Mouse (Mus musculus) layer of hippocampus, adult 2 months (tissue): ENCODE results near the gene Rps11. TPM values are rescaled to one million over a fixed set of nuclear protein-coding genes. Genes with fewer than 3 reads are reported as not detected.
"Not testable (repeated sequence)": the region's sequence is repeated elsewhere in the genome, so short reads cannot be mapped to it uniquely, and the experiment has no call there.

ENCODE experiments used
- DNase-seq, 2 experiments: peaks; one replicate each; pipeline ENCODE4 v3.0.0; 2022; ENCODE audit warnings: low spot score in 2 of 2
- H3K27ac ChIP-seq: fragments of 200-600 bp; 2 replicates; pipeline ENCODE4 v1.8.1; 2022
- H3K4me3 ChIP-seq: fragments of 200-600 bp; 2 replicates; pipeline ENCODE4 v1.8.1; 2022; ENCODE audit warnings: mild to moderate bottlenecking
- CTCF ChIP-seq: fragments of 200-600 bp; conservative IDR thresholded peaks from 2 replicates; pipeline ENCODE4 v1.8.1; 2022; ENCODE audit warnings: antibody characterized with exemption, mild to moderate bottlenecking, moderate library complexity
- total RNA-seq, 2 experiments: library from RNA; stranded (reverse); gene quantifications; 2 replicates each; pipeline ENCODE4 v1.2.3; 2021

Rps11 gene
- total RNA-seq, 2 experiments from 2014 or later: 436 to 442 TPM

DNA sequence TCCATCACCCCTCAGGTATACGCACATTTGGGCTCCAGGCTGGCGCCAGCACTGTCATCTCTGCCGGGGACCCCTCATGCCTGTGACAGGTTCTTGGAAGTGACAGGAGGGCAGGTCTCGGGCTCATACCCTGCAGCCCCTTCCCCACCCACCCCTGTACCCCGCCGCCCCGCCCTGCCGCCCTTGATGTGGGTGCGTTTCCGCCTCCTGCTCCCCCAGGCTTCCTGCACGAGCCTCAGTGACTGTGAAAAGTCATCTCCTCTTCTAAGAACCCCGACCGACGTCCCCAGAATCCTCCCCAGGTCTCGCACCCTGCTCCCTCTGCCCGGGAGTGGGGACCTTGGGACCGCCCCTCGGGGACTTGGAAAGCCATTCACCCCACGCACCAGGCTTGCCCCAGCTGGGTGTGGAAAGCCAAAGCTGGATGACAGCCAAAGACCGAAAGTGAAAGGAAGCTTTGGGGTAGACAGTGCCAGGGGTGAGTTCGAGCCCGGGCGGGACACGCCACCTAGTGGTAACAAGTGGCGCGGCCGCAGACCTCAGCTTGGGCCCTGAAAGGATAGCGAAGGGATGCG, 11.8 kb upstream of the Rps11 start, which contains the start of the genes Gm45713 and Flt3l:
Gene Gm45713, minus strand, starts transcription at position 239 of the 575 bp plus-strand sequence.
Gene Flt3l, minus strand, starts transcription at position 440 of the 575 bp plus-strand sequence.
- TF ChIP-seq CTCF: peak; percentile 99
- Histone ChIP-seq H3K4me3 (peak within 1 kb of the TSS; percentile 72), H3K27ac (peak within 1 kb of the TSS; percentile 81)
- DNase-seq: peak; percentile 87 to 88

DNA sequence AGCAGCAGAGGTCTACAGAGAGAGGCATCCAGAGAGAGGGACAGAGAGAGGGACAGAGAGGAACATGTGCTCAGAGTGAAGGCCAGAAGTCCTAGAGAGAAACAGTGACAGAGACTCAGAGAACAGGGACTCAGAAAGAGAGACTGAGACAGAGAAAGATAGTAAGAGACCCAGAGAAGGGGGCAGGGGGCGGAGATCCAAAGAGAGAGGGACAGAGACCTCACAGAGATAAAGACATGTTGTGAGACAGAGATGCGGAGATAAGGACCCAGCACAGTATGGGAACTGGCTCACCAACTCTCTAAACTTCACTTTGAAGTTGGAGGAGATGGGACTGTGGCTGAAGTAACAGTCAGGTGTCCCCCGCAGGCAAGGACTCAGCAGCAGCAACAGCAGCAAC, 11.1 kb upstream of the Rps11 start:
- no peak for DNase-seq
- Histone ChIP-seq H3K27ac (no peak overlapping the region; the same call in 1 of the 2 replicates), H3K4me3 (peak overlapping the region; percentile 72)

DNA sequence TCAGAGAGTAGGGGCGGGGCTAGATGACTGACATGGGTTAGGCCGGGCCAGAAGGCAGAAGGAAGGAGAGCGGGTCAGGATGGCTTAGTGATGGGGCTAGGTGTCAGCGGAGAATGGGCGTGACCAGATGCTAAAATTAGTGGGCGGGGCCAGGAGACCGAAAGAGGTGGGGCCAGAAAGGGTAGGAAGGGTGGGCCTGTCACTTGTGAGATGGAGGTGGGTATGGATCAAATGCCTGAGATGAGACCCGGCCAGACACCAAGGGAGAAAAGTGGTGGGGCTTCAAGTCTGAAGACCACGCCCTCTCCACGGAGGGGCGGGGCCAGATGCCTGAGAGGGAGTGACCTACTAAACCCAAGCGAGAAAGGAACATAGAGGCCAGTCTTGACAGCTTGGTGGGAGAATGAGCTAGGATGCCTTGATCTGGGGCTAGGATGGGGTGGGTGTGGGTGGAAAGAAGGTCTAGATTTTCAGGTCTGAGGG, 10.3 kb upstream of the Rps11 start:
- Histone ChIP-seq H3K4me3 (no peak overlapping the region), H3K27ac (no peak overlapping the region)
- TF ChIP-seq CTCF: no peak
- DNase-seq: no peak

More for the DNA sequence above, 11.1 kb upstream of the Rps11 start:
- TF ChIP-seq CTCF: no peak

DNA sequence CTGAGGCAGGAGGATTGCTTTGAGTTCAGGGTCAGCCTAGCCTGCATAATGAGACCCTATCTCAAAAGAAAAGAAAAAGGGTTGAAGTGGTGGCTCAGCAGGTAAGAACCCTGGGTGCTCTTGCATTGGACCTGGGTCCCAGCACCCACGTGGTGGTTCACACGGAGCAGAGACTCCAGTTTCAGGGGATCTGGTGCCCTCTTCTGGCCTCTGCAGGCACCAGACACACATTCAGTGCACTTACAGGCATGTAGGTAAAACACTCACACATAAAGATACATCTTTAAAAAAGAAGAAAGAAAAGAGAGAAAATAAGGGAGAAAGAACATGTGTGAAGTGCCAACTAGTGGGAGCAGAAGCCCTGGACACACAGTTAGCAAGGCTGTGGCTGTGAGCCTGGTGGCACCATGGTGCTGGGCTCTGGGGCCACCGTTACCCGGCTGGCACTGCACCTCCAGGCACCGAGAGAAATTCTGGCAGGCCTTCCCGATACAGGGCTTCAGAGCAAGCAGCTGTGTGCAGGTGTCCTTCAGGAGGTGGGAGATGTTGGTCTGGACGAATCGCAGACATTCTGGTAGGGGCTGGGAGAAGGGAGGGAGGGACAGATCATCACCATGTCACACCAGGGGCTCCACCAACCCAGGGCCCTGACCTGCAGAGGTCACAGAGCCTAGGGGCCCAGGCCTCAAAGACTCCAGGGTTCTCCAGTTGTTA, 9.4 kb upstream of the Rps11 start:
- TF ChIP-seq CTCF: peak; percentile 59
- no peak overlapping the region for H3K27ac ChIP-seq
- DNase-seq: no peak
- H3K4me3 ChIP-seq: no peak overlapping the region

DNA sequence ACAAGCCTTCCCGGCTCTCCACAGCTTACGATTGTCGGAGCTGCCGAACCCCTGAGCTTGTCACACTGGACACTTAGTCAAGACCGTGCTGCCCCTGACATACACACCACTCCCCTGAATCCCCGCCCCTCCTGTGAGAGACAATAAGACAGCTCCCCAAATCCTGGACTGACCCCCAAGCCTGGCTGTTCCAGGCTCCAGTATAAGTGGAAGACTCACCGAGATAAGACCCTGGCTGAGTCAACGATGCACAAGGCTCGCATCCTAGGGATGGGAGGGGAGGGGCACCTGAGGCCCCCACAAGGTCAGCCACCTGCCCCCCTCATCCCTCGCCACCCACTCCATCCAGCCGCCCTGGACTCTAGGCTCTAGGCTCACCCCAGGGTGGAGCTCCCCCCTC, 7.6 kb upstream of the Rps11 start:
- H3K4me3 ChIP-seq: no peak overlapping the region
- no peak overlapping the region for H3K27ac ChIP-seq
- no peak for DNase-seq
- TF ChIP-seq CTCF: no peak

DNA sequence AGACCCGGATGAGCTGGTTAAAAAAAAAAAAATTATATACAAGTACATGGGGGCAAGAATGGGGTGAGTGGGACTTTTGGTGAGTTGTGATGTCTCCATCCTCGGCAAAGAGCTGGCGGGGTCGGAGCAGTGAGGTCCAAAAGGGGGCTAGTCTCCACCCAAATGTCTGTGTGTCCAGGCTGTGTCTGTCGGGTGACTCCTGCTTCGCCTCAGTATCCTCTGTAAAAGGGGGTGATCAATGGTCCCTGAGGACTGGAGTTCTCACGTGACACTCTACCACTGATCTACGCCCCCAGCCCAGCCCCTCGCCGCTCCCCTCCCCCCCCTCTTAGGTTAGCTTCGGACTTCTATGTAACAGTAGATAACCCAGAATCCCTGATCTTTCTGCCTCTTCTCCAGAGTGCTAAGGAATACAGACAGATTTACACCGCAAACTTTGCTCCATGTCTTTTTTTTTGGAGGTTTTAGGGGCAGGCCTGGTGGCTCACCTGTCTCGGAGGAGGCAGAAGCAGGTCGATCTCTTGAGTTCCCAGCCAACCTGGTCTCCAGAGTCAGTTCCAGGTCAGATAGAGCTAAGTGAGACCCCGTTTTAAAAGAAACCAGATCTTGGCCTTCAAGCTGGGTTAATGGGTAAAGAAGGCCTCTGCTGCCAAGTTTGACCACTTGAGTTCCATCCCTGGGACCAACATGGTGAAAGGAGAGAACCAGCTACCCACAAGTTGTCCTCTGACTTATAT, 5.7 kb upstream of the Rps11 start:
- no peak for DNase-seq
- no peak for TF ChIP-seq CTCF
- peak overlapping the region; percentile 94 for H3K27ac ChIP-seq
- peak overlapping the region; percentile 62; the same call in 1 of the 2 replicates for H3K4me3 ChIP-seq

DNA sequence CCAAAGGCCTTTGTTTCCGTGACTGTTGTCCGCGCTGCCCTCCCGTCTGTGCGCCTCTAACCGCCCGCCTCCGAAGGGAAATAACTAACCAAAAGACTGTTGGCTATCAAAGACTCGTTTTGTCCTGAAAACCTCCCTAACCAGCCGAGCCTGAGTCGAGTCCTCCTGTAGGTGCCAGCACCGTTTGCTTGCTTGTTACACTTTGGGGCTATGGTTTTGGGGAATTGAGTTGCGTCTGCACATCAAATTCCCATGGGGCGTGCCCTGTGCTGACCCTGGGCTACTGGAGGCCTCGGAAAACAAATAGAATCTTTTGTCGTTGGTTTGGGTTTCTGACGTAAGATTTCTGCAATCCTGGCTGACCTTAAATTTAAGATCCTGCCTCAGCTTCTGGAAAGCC, 5.1 kb upstream of the Rps11 start:
- peak overlapping the region; percentile 62 for H3K4me3 ChIP-seq
- no peak for DNase-seq
- peak overlapping the region; percentile 94 for H3K27ac ChIP-seq
- no peak for TF ChIP-seq CTCF

DNA sequence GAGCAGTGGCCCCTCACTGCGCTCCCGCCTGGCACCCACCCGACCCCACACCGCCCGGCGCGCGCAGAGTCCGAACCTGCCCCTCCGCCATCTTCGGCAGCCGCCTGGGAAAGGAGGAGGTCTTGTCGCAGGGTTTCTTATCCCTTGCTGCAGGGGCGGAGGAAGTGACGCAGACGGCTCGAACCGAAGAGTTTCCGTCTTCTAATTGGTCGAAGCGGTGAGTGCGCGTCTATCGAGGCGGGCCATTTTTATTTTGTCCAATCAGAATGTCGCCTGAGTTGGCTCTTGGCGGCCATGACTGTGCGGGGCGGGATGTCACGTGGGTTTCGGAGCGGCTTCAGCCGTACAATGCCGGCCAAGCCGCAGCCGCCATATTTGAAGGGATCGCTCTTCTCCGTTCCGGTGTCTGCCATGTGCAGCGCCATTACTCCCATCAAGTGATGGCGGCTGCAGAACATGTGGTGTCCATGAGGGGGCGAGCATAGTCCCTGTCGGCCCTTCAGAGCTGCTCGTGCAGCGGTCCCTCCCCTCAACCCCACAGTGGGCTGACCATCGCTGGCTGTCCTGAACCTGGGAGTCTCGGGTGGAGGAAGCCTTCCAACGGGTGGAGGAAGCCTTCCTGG, 4.5 kb upstream of the Rps11 start, which contains the start of gene Rpl13a:
Gene Rpl13a, minus strand, starts transcription at position 138 of the 623 bp plus-strand sequence.
- Histone ChIP-seq H3K4me3 (peak within 1 kb of the TSS; percentile 98), H3K27ac (peak within 1 kb of the TSS; percentile 99)
- TF ChIP-seq CTCF: peak; percentile 85
- DNase-seq: peak; percentile 98 to 99

DNA sequence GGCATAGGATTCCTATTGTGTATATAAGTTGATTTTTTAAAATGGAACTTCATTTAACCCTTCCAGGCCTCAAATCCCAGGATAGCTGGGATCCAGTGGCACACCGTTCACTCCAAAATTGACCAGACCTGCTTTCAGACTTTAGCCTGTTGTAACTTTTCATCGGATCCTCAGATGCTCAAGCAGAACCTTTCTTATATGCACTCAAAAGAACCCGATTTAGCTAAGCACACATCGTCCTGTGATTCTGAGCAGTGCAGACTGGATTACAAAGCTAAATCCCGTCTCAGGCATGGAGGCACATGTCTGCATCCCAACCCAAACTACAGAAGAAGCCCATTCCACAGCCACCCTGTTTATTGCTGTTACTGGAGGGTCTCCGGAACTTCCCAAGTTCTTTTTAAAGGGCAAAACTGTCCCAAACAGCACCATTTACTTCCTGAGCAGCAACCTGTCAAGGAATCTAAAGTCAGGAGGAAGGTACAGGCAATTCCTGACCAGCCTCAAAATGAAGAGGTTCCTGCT, 3.5 kb upstream of the Rps11 start:
- H3K27ac ChIP-seq: peak overlapping the region; percentile 99

DNA sequence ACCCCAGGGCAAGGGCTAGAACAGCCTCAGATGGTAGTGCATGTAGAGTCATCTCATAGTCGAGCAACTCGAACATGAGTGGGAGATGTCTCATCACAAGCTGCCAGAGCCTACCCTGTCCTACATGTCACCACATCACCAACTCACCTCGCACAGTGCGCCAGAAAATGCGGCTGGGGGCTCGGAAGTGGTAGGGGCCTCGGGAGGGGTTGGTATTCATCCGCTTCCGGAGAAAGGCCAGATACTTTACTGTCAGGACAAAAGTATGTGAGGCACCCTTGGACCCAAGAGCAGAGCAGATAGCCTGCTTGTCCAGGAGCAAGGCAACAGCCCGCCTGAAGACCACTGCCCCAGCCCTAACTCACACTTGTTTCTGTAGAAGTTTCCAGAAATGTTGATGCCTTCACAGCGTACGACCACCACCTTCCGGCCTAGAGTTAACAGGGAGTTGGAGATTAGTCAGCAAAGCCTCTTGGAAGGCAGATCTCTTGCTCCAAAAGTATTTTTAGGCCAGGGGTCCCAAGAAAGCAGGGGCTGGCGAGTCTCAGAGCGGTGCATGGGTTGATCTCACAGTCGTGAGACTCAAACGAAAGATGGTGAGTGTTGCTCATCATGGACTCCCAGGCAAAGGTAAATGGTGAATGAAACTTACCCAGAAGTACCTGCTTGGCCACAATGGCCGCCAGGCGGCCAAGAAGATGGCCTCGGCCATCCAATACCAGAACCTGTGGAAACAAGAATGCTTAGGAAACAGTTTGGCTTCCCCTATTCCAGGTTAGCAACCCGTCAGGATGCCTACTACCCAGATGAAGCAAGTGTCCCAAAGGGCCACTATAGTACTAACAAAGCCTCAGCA, 2.8 kb upstream of the Rps11 start:
- Histone ChIP-seq H3K27ac (peak overlapping the region; percentile 99), H3K4me3 (peak overlapping the region; percentile 98)
- peak; percentile 61 for TF ChIP-seq CTCF
- no peak for DNase-seq

More for the DNA sequence above, 3.5 kb upstream of the Rps11 start:
- DNase-seq: no peak
- TF ChIP-seq CTCF: no peak
- peak overlapping the region; percentile 98 for H3K4me3 ChIP-seq

DNA sequence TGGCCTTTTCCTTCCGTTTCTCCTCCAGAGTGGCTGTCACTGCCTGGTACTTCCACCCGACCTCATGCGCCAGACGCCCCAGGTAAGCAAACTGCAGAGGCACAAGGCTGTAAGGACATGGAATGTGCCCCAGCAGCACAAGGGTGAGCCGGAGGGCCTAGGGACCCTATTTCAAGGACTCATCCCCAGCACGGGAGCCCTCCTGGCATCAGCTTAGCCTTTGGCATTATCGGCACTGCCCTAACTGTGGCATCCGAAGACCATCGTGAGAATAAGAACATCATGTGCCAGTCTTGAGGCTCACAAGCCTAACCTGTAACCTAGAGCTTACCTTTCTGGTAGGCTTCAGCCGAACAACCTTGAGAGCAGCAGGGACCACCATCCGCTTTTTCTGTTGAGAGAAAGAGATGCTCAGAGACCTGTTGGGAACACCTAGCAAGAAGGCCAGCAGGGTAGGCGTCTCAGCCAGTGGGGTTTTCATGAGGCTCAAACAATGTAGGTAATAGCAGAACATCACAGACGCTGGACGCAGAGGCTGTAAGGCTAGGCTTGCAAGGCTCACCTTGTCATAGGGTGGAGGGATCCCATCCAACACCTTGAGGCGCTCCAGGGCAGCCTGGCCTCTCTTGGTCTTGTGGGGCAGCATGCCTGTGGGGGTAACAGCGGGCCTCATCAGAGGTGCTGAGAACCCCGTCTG, 2.1 kb upstream of the Rps11 start:
- no peak for DNase-seq
- Histone ChIP-seq H3K4me3 (no peak overlapping the region), H3K27ac (peak overlapping the region; percentile 99; the same call in 1 of the 2 replicates)

DNA sequence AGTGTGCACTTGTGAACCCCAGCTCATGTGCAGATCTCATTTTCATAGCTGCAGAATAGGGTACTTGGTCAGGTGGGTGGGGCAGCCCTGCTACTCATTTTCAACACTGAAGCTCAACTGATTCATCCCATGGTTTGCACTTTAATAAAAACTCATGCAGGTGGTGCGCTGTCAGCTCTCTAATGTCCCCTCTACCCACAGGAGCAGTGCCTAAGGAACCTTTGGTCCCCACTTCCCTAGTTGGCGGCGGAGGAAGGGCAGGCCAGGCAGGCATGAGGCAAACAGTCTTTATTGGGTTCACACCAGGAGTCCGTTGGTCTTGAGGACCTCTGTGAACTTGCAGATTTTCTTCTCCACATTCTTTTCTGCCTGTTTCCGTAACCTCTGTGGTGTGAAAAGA, 1.4 kb upstream of the Rps11 start:
- 0 out of 2 replicates have a peak overlapping the region, but pooled peaks have one; percentile 79 for H3K27ac ChIP-seq
- DNase-seq, H3K4me3 ChIP-seq: not testable (repeated sequence)

More for the DNA sequence above, 2.1 kb upstream of the Rps11 start:
- no peak for TF ChIP-seq CTCF
